Mouse (Mus musculus) kidney, adult 2 months (tissue): ENCODE data around the gene Ccnl1. TPM values are rescaled to one million over a fixed set of nuclear protein-coding genes. Genes with fewer than 3 reads are reported as not detected.
A peak's percentile ranks its signal among the peaks of the same experiment; 100 is the strongest.

Source experiments
- DNase-seq: peaks from one replicate; pipeline ENCODE4 v3.0.0; 2021
- H3K27ac ChIP-seq: fragments of 200-500 bp; 2 replicates; pipeline ENCODE4 v1.5.1; 2012; ENCODE audit warnings: low read depth, low read length, control low read depth, inconsistent platforms; ENCODE audit not compliant: insufficient read depth
- H3K27me3 ChIP-seq: fragments of 200-500 bp; replicated peaks from 2 replicates; pipeline ENCODE4 v1.6.1; 2012; ENCODE audit warnings: mild to moderate bottlenecking, moderate library complexity, low read length, inconsistent platforms; ENCODE audit not compliant: control insufficient read depth, insufficient read depth
- H3K36me3 ChIP-seq: fragments of 200-500 bp; 2 replicates; pipeline ENCODE4 v1.6.1; 2012; ENCODE audit warnings: mild to moderate bottlenecking, moderate library complexity, low read length, inconsistent platforms; ENCODE audit not compliant: control insufficient read depth, insufficient read depth
- H3K4me1 ChIP-seq: fragments of 200-500 bp; 2 replicates; pipeline ENCODE4 v1.6.1; 2011; ENCODE audit warnings: low read length; ENCODE audit not compliant: control insufficient read depth, insufficient read depth
- H3K4me3 ChIP-seq: fragments of 200-500 bp; 2 replicates; pipeline ENCODE4 v1.5.1; 2011; ENCODE audit warnings: mild to moderate bottlenecking, low read depth, low read length, control low read depth; ENCODE audit not compliant: insufficient read depth
- CTCF ChIP-seq: fragments of 200-500 bp; conservative IDR thresholded peaks from 2 replicates; pipeline ENCODE4 v1.5.1; 2011; ENCODE audit warnings: low read depth, mild to moderate bottlenecking, control low read depth, low read length, moderate library complexity, mixed read lengths; ENCODE audit not compliant: insufficient read depth, insufficient read length
- POLR2A ChIP-seq: fragments of 200-500 bp; IDR thresholded peaks from one replicate; pipeline ENCODE4 v1.6.1; 2011; ENCODE audit warnings: low read depth, low read length, control low read depth
- WGBS: fragments of 180-500 bp; shearing (Covaris S2); methylation state at CpG from one replicate; pipeline ENCODE4 v1.1.7; 2018; 5-methylcytosine and 5-hydroxymethylcytosine counted together
- polyA plus RNA-seq: library from polyadenylated mRNA; depleted of rRNA; stranded (reverse); fragments of >200 nt; gene quantifications from 2 replicates; pipeline ENCODE4 v1.2.3, GENCODE M21; 2012

The Ccnl1 gene
- polyA plus RNA-seq, 1 experiment: 20.8 TPM

DNA sequence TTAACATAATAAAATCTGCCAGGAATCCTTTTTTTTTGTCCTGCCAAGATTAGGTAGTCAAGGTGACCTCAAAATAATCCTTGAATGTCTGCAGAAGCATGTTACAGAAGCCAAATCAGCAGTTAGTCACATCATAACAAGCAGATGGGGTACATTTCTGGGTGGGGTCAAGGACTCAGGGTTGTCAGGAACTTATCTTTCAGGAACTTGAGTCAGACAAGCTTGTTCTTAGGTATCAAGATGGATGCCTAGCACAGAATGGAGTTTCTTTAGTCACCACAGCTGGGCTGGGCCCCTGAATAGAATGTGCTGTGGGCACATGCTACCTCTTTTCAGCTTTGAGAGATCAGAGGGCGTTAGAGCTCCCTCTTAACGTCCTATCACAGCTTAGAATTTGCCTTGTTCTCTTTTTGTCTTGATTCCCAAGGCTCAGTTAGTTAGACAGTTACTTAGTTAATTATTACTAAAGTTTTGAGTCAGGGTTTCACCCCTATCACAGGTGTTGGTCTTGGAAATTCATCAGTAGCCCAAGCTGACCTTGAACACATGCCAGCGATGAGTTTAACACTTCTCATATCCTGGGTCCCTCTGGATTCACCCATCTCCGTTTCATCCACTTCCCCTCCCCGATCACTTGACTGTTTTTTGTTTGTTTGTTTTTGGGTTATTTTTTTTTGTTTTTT, 32.9 kb downstream of the Ccnl1 start:
- no peaks in the 10 kb centered on the region for H3K36me3 ChIP-seq
- H3K27me3 ChIP-seq: no peaks in the 10 kb centered on the region
- peak overlapping the region; percentile 63 for H3K27ac ChIP-seq
- no peak overlapping the region for H3K4me3 ChIP-seq
- 52% methylated on average over 5 of the region's 5 CpGs for WGBS
- TF ChIP-seq CTCF: no peak
- TF ChIP-seq POLR2A: no peak
- peaks cover 20% of the 10 kb centered on the region for H3K4me1 ChIP-seq
- peak; percentile 70 for DNase-seq

DNA sequence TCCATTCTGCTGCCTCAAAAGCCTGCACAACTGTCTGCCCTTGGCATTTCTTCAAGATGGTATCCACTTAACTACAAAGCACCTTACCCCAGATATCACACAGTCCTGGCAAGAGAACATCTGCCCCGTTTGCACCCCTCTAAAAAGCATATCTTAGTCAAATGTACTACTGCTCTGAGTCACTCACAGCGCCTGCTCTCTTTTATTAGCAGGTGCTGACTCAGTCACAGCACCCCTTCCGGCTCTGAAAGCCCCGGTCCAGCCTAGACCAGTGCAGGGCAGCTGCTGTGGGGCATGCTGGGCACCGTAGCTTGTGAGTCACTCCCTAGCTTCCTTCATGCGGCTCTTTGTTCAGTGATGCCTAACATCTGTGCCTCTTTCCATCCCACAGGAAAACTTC, 35.6 kb downstream of the Ccnl1 start:
- WGBS: 28% methylated on average over 6 of the region's 6 CpGs
- H3K27ac ChIP-seq: no peak overlapping the region
- TF ChIP-seq CTCF (no peak), POLR2A (no peak)
- peak; percentile 25 for DNase-seq
- H3K27me3 ChIP-seq: no peaks in the 10 kb centered on the region
- H3K4me1 ChIP-seq: peaks cover 12% of the 10 kb centered on the region; the same call in 1 of the 2 replicates
- H3K4me3 ChIP-seq: no peak overlapping the region
- H3K36me3 ChIP-seq: no peaks in the 10 kb centered on the region

DNA sequence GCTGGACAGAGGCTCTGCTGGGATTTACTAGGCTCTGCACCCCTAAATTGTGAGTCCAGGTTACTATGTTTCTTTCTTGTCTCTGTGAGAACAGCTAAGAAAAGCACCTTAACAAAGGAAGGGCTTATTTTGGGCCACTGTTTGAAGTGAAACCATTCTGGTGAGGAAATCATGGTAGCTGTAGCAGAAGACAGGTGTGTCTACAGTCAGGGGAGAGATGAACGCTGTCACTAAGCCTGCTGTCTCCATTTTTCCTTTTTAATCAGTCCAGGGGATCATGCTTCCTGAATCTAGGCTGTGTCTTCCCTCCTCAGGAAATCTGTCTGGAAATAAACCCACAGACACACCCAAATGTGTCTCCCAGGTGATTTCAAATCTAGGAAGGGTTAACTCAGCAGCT, 36.4 kb downstream of the Ccnl1 start:
- Histone ChIP-seq H3K36me3 (no peaks in the 10 kb centered on the region), H3K4me1 (peaks cover 12% of the 10 kb centered on the region; the same call in 1 of the 2 replicates), H3K27ac (no peak overlapping the region), H3K27me3 (no peaks in the 10 kb centered on the region), H3K4me3 (no peak overlapping the region)
- DNase-seq: no peak
- 79% methylated on average over 1 of the region's 1 CpGs for WGBS
- no peak for TF ChIP-seq CTCF
- no peak for TF ChIP-seq POLR2A

DNA sequence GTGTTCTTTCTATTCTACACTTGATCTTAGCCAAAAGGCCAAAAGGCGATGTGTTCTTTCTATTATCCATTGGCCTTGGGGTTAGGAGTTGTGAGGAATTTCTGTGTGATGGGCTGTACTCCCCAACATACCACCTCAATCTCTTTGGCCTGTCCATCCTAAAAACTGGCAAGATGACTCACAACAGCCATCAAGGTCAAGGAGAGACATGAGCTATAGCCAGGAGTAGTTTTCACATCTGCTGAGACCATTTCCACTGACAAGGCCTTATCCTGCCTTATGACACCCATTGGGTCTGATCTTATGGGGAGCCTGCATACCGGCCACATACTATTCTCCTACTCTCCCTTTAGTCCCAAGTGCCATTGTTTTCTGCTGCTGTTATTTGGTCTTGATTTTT, 39.0 kb downstream of the Ccnl1 start:
- no peak overlapping the region for H3K27ac ChIP-seq
- 96% methylated on average over 2 of the region's 2 CpGs for WGBS
- no peak for DNase-seq
- H3K4me3 ChIP-seq: no peak overlapping the region
- no peaks in the 10 kb centered on the region; the same call in 1 of the 2 replicates for H3K4me1 ChIP-seq
- no peaks in the 10 kb centered on the region for H3K27me3 ChIP-seq
- TF ChIP-seq CTCF (no peak), POLR2A (no peak)
- H3K36me3 ChIP-seq: no peaks in the 10 kb centered on the region

DNA sequence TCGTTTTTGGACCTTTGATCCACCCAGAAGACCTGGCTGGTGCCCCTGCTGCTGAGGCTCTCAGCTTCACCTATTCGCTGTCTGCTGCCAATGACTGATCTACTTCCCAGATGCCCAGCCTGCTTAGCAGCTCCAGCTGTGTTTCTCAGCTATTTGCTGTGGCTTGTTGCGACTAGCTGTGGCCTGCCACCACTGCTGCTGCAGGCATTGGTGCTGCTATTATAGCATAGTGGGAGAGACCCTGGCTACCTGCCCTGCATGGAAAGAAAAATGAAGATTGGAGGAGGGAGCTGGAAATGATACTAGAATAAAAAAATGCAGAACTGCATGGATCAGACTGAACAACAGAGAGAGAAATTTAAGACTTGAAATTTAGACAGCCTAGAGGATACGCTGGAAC, 45.1 kb downstream of the Ccnl1 start:
- no peak overlapping the region for H3K27ac ChIP-seq
- no peaks in the 10 kb centered on the region for H3K27me3 ChIP-seq
- no peaks in the 10 kb centered on the region for H3K36me3 ChIP-seq
- 41% methylated on average over 4 of the region's 4 CpGs for WGBS
- H3K4me1 ChIP-seq: no peaks in the 10 kb centered on the region
- peak; percentile 45 for DNase-seq
- TF ChIP-seq CTCF (no peak), POLR2A (no peak)
- H3K4me3 ChIP-seq: no peak overlapping the region

DNA sequence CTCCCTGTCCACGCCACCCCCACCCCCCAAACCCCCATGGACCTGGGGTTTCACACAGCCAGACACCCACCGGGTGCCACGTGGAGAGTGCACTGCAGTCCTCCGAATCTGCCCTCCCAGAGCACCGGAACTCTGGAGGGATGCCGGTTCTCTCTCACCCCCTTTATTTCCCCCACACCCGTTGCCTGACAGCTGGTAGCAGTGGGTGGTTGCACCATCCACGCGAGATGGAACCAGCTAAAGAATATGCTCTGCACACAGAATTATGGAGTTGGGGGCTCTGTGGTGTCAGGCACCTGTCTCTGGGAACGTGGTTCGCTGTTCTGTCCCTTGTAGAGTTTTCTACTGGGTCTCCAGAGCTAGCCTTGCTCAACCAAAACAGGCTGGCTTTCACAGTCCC, 45.8 kb downstream of the Ccnl1 start:
- DNase-seq: no peak
- no peaks in the 10 kb centered on the region for H3K27me3 ChIP-seq
- H3K4me3 ChIP-seq: no peak overlapping the region
- no peaks in the 10 kb centered on the region for H3K4me1 ChIP-seq
- no peak overlapping the region for H3K27ac ChIP-seq
- TF ChIP-seq CTCF: no peak
- no peak for TF ChIP-seq POLR2A
- WGBS: 86% methylated on average over 11 of the region's 11 CpGs
- no peaks in the 10 kb centered on the region for H3K36me3 ChIP-seq

DNA sequence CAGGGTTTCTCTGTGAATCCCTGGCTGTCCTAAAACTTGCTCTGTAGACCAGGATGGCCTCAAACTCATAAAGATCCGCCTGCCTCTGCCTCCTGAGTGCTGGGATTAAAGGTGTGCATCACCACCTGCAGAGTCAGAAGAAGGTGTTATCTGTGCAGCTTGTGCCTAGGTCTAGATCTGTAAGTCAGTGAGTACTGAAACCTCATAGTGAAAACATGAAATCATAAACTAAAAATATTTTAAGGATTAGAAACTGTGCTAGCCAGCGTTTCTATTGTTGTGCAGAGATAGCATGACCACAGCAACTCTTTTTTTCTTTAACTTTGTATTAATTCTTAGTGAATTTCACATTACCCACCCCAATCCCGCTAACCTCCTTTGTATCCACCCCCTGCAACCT, 46.8 kb downstream of the Ccnl1 start:
- Histone ChIP-seq H3K27me3 (no peaks in the 10 kb centered on the region), H3K36me3 (no peaks in the 10 kb centered on the region), H3K4me3 (no peak overlapping the region), H3K27ac (no peak overlapping the region), H3K4me1 (no peaks in the 10 kb centered on the region)
- WGBS: 92% methylated on average over 3 of the region's 3 CpGs
- TF ChIP-seq CTCF (no peak), POLR2A (no peak)
- DNase-seq: no peak
